Mouse (Mus musculus): ENCODE results near the gene Dop1b. TPM values are rescaled to one million over a fixed set of nuclear protein-coding genes. Genes with fewer than 3 reads are reported as not detected.

Gene Dop1b
- polyA plus RNA-seq, 1 experiment: 47.2 TPM

DNA sequence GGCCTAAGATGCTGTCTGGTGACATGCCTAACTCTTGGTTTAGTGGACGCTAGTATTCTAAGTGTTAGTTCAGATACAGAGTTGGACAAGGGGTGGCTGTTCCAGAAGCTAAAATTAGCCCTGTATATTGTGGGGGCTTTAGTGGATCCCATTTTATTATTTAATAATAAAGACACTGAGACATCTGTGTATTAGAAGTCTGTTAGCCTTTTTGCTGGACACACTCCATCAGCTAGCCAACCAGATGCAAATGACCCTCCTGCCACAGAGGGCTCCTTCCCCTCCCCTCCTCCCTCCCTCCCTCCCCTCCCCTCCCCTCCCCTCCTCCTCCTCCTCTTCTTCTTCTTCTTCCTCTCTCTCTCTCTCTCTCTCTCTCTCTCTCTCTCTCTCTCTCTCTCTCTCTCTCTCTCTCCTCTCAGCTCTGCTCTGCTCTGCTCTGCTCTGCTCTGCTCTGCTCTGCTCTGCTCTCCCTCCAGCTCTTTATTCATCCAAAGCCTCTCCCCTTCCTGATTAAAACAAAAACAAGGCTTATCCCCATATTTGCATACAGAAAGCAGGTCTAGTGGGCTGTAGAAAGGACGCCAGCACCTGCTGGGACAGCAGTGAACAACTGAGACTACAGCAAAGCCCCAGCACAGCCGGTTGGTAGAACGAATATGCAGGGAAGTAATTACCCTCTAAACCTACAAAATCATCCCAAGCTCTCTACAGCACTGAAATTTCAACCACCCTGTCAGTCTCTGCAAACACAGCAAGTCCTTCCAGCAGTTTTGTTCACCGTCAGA, 78.5 kb downstream of the Dop1b start:
- no peak overlapping the region for H3K4me3 ChIP-seq (ENCODE audit: insufficient read depth, low read length)
- TF ChIP-seq CTCF (IDR thresholded peaks at IDR 0.05; ENCODE audit: low read depth, low read length) (no peak), POLR2A (IDR thresholded peaks at IDR 0.05; ENCODE audit: borderline replicate concordance, low read depth, low read length) (no peak)
- no peaks in the 10 kb centered on the region for H3K4me1 ChIP-seq (ENCODE audit: control insufficient read depth, insufficient read depth, low read length)
- H3K27ac ChIP-seq (ENCODE audit: insufficient read depth, low read depth, low read length): no peak overlapping the region

GRCm38 (mm10) chr16:93792981-93793630, 81.4 kb downstream of the Dop1b start:
- no peak overlapping the region for H3K4me3 ChIP-seq (ENCODE audit: insufficient read depth, low read length)
- TF ChIP-seq CTCF (IDR thresholded peaks at IDR 0.05; ENCODE audit: low read depth, low read length): no peak
- TF ChIP-seq POLR2A (IDR thresholded peaks at IDR 0.05; ENCODE audit: borderline replicate concordance, low read depth, low read length): no peak

GRCm38 (mm10) chr16:93794845-93795244, 83.1 kb downstream of the Dop1b start:
- no peak overlapping the region for H3K4me3 ChIP-seq (ENCODE audit: insufficient read depth, low read length)
- TF ChIP-seq CTCF (IDR thresholded peaks at IDR 0.05; ENCODE audit: low read depth, low read length) (no peak), POLR2A (IDR thresholded peaks at IDR 0.05; ENCODE audit: borderline replicate concordance, low read depth, low read length) (no peak)
- H3K4me1 ChIP-seq (ENCODE audit: control insufficient read depth, insufficient read depth, low read length): peaks cover 9% of the 10 kb centered on the region
- H3K27ac ChIP-seq (ENCODE audit: insufficient read depth, low read depth, low read length): no peak overlapping the region

More at GRCm38 (mm10) chr16:93792981-93793630, 81.4 kb downstream of the Dop1b start:
- H3K27ac ChIP-seq (ENCODE audit: insufficient read depth, low read depth, low read length): no peak overlapping the region
- peaks cover 9% of the 10 kb centered on the region for H3K4me1 ChIP-seq (ENCODE audit: control insufficient read depth, insufficient read depth, low read length)

DNA sequence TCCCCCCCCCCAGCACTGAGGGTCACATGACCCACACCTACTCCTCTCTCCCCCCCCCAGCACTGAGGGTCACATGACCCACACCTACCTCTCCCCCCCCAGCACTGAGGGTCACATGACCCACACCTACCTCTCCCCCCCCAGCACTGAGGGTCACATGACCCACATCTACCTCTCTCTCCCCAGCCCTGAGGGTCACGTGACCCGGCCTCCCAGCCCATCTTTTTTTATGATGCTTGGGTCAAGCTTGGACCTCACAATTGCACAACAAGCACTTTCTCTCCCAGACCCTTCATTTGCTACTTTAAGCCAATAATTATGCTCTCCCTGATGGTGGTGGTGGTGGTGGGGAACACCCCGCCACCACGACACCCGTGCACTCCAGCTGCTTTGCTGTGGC, 83.7 kb downstream of the Dop1b start:
- Histone ChIP-seq H3K4me1 (ENCODE audit: control insufficient read depth, insufficient read depth, low read length) (peaks cover 9% of the 10 kb centered on the region), H3K27ac (ENCODE audit: insufficient read depth, low read depth, low read length) (no peak overlapping the region), H3K4me3 (ENCODE audit: insufficient read depth, low read length) (no peak overlapping the region)
- no peak for TF ChIP-seq POLR2A (IDR thresholded peaks at IDR 0.05; ENCODE audit: borderline replicate concordance, low read depth, low read length)
- no peak for TF ChIP-seq CTCF (IDR thresholded peaks at IDR 0.05; ENCODE audit: low read depth, low read length)

GRCm38 (mm10) chr16:93797021-93797840, 85.5 kb downstream of the Dop1b start:
- no peak for TF ChIP-seq POLR2A (IDR thresholded peaks at IDR 0.05; ENCODE audit: borderline replicate concordance, low read depth, low read length)
- Histone ChIP-seq H3K4me3 (ENCODE audit: insufficient read depth, low read length) (no peak overlapping the region), H3K4me1 (ENCODE audit: control insufficient read depth, insufficient read depth, low read length) (peaks cover 9% of the 10 kb centered on the region), H3K27ac (ENCODE audit: insufficient read depth, low read depth, low read length) (no peak overlapping the region)

DNA sequence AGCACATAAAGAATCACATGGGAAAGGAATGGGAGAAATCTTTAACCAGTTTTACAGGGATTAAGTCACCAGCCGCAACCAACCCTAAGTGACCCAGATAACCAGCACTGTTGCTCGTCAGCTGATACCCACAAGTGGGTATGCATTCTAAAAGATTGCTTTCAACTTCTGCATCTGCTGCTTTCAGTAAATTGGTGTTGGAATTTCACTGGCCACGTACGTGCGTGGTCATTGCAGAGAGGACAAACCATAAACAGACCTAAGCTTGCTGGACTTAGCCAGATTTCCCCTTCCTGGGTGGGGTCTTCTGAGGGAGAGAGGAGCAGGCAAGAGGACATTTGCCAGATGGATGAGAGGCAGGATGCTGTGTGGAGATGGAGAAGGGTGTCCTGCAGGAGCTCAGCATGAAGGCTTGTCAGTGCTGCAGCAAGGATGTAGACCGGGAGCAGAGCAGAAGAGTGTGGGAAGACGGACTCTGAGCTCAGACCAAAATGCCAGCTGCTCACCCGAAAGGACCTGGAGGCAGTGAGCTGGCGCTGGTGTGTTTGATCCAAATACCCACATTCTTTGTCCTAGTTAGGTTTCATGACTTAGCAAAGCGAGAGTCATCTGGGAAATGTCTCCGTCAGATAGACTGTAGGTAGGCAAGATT, 86.3 kb downstream of the Dop1b start:
- H3K4me3 ChIP-seq (ENCODE audit: insufficient read depth, low read length): no peak overlapping the region
- H3K27ac ChIP-seq (ENCODE audit: insufficient read depth, low read depth, low read length): no peak overlapping the region
- TF ChIP-seq POLR2A (IDR thresholded peaks at IDR 0.05; ENCODE audit: borderline replicate concordance, low read depth, low read length): no peak
- TF ChIP-seq CTCF (IDR thresholded peaks at IDR 0.05; ENCODE audit: low read depth, low read length): no peak
- H3K4me1 ChIP-seq (ENCODE audit: control insufficient read depth, insufficient read depth, low read length): peaks cover 9% of the 10 kb centered on the region

DNA sequence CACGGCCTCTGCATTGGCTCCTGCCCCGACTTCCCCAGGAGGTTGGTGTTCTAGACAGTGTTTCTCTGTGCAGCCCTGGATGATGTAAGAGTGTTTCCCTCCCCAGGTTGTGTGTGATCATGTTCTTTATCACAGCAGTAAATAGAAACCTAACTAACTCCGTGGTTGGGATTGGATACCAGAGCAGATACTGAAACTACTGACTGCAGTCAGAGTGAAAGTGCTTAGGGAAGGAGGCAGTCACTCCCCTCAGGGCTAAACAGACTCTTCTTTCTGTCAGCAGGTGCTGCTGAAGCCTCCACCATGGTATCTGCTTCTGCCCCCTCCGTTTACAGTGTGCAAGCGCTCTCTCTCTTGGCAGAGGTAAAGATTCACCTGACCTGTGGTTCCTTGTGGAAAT, 86.9 kb downstream of the Dop1b start:
- Histone ChIP-seq H3K4me3 (ENCODE audit: insufficient read depth, low read length) (no peak overlapping the region), H3K4me1 (ENCODE audit: control insufficient read depth, insufficient read depth, low read length) (peaks cover 9% of the 10 kb centered on the region), H3K27ac (ENCODE audit: insufficient read depth, low read depth, low read length) (no peak overlapping the region)
- TF ChIP-seq POLR2A (IDR thresholded peaks at IDR 0.05; ENCODE audit: borderline replicate concordance, low read depth, low read length) (no peak), CTCF (IDR thresholded peaks at IDR 0.05; ENCODE audit: low read depth, low read length) (no peak)

DNA sequence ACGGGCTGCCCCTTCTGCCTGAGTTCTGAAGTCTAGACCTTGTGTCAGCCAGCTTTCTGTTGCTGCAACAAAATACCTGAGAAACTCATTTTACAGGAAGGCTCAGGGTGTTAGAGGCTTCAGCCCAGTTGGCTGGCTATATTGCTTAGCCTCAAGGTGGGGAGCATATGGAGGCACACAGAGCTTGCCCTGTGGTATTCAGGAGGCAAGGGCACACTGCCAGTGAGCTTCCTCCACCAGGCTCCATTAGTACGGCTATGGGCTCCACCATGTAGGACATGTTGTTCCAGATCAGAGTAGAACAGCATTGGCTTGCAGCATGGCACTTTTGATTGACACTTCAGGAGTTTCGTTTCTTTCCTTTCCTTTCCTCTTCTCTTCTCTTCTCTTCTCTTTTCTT, 87.4 kb downstream of the Dop1b start:
- H3K4me1 ChIP-seq (ENCODE audit: control insufficient read depth, insufficient read depth, low read length): peaks cover 9% of the 10 kb centered on the region
- H3K27ac ChIP-seq (ENCODE audit: insufficient read depth, low read depth, low read length): no peak overlapping the region
- no peak for TF ChIP-seq POLR2A (IDR thresholded peaks at IDR 0.05; ENCODE audit: borderline replicate concordance, low read depth, low read length)
- TF ChIP-seq CTCF (IDR thresholded peaks at IDR 0.05; ENCODE audit: low read depth, low read length): no peak

DNA sequence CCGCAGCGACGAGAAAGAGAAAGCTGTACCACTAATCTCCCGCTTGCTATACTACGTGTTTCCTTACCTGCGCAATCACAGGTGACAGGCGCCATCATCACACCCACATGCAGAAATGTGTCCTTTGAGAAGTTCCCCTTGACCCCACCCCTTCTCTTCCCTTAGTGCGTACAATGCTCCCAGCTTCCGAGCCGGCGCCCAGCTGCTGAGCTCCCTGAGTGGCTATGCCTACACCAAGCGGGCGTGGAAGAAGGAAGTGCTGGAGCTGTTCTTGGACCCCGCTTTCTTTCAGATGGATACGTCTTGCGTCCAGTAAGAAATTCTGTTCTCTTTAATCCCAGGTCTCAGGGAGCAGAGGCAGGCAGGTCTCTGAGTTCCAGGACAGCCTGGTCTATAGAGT, 88.2 kb downstream of the Dop1b start:
- H3K4me1 ChIP-seq (ENCODE audit: control insufficient read depth, insufficient read depth, low read length): peaks cover 9% of the 10 kb centered on the region
- TF ChIP-seq CTCF (IDR thresholded peaks at IDR 0.05; ENCODE audit: low read depth, low read length) (no peak), POLR2A (IDR thresholded peaks at IDR 0.05; ENCODE audit: borderline replicate concordance, low read depth, low read length) (no peak)
- H3K4me3 ChIP-seq (ENCODE audit: insufficient read depth, low read length): no peak overlapping the region
- H3K27ac ChIP-seq (ENCODE audit: insufficient read depth, low read depth, low read length): no peak overlapping the region

More for the DNA sequence above, 87.4 kb downstream of the Dop1b start:
- no peak overlapping the region for H3K4me3 ChIP-seq (ENCODE audit: insufficient read depth, low read length)
